Mouse (Mus musculus): ENCODE measurements at regions not wholly inside any gene's neighbourhood (a gene's known extent, or its start where the extent isn't known, plus 50 kb on each side); places are given as distances from the start of the nearest gene placed in this dataset.

- Histone ChIP-seq H3K27me3 (ENCODE audit: insufficient read depth, low read length) (peaks cover 12% of the 10 kb centered on the region; the same call in 1 of the 2 replicates), H3K9ac (replicated peaks; ENCODE audit: low read length) (no peak overlapping the region), H3K9me3 (ENCODE audit: low read length) (no peaks in the 10 kb centered on the region), H3K4me2 (replicated peaks; ENCODE audit: low read depth, low read length) (no peak overlapping the region), H3K27ac (ENCODE audit: low read length) (no peak overlapping the region), H3K4me3 (ENCODE audit: low read length) (no peak overlapping the region), H3K36me3 (ENCODE audit: insufficient read depth, low read length) (no peaks in the 10 kb centered on the region), H3K4me1 (ENCODE audit: insufficient read depth, low read length) (peaks cover 19% of the 10 kb centered on the region)
- no peak for ATAC-seq (ENCODE audit: low FRiP score, low TSS enrichment)
- whole genome bisulfite sequencing = 44% methylated on average over 13 of the region's 13 CpGs
Observed at GRCm38 (mm10) chr8:10862442-10862841, 145.8 kb downstream of the Irs2 start.

- 84% methylated on average over 4 of the region's 4 CpGs for WGBS
- peaks cover 7% of the 10 kb centered on the region for H3K4me1 ChIP-seq (ENCODE audit: insufficient read depth, low read length)
- H3K4me3 ChIP-seq (ENCODE audit: low read length) = no peak overlapping the region
- no peak overlapping the region for H3K9ac ChIP-seq (replicated peaks; ENCODE audit: low read length)
- no peak overlapping the region for H3K27ac ChIP-seq (ENCODE audit: low read length)
- no peak for ATAC-seq (ENCODE audit: low FRiP score, low TSS enrichment)
- no peaks in the 10 kb centered on the region for H3K9me3 ChIP-seq (ENCODE audit: low read length)
- H3K27me3 ChIP-seq (ENCODE audit: insufficient read depth, low read length) = peaks cover 12% of the 10 kb centered on the region; the same call in 1 of the 2 replicates
- H3K4me2 ChIP-seq (replicated peaks; ENCODE audit: low read depth, low read length) = no peak overlapping the region
- H3K36me3 ChIP-seq (ENCODE audit: insufficient read depth, low read length) = no peaks in the 10 kb centered on the region
Observed at GRCm38 (mm10) chr8:10860810-10861209, 147.4 kb downstream of the Irs2 start.

GRCm38 (mm10) chr8:10857874-10858273 is 150.4 kb downstream of the Irs2 start:
- no peaks in the 10 kb centered on the region for H3K9me3 ChIP-seq (ENCODE audit: low read length)
- H3K27ac ChIP-seq (ENCODE audit: low read length) = no peak overlapping the region
- peaks cover 12% of the 10 kb centered on the region; the same call in 1 of the 2 replicates for H3K27me3 ChIP-seq (ENCODE audit: insufficient read depth, low read length)
- no peak for ATAC-seq (ENCODE audit: low FRiP score, low TSS enrichment)
- H3K36me3 ChIP-seq (ENCODE audit: insufficient read depth, low read length) = no peaks in the 10 kb centered on the region
- WGBS = 95% methylated on average over 3 of the region's 3 CpGs
- H3K4me1 ChIP-seq (ENCODE audit: insufficient read depth, low read length) = no peaks in the 10 kb centered on the region
- no peak overlapping the region for H3K4me3 ChIP-seq (ENCODE audit: low read length)
- no peak overlapping the region for H3K4me2 ChIP-seq (replicated peaks; ENCODE audit: low read depth, low read length)
- H3K9ac ChIP-seq (replicated peaks; ENCODE audit: low read length) = no peak overlapping the region

GRCm38 (mm10) chr8:10856996-10857720 is 151.1 kb downstream of the Irs2 start:
- Histone ChIP-seq H3K36me3 (ENCODE audit: insufficient read depth, low read length) (no peaks in the 10 kb centered on the region), H3K9ac (replicated peaks; ENCODE audit: low read length) (no peak overlapping the region), H3K27me3 (ENCODE audit: insufficient read depth, low read length) (peaks cover 10% of the 10 kb centered on the region; the same call in 1 of the 2 replicates), H3K4me2 (replicated peaks; ENCODE audit: low read depth, low read length) (no peak overlapping the region), H3K27ac (ENCODE audit: low read length) (no peak overlapping the region), H3K4me1 (ENCODE audit: insufficient read depth, low read length) (no peaks in the 10 kb centered on the region), H3K9me3 (ENCODE audit: low read length) (no peaks in the 10 kb centered on the region), H3K4me3 (ENCODE audit: low read length) (no peak overlapping the region)
- no peak for ATAC-seq (ENCODE audit: low FRiP score, low TSS enrichment)
- WGBS = 61% methylated on average over 15 of the region's 15 CpGs

- WGBS = 90% methylated on average over 3 of the region's 3 CpGs
- H3K36me3 ChIP-seq (ENCODE audit: insufficient read depth, low read length) = no peaks in the 10 kb centered on the region
Observed at GRCm38 (mm10) chr8:10855696-10856095, 152.6 kb downstream of the Irs2 start.

GRCm38 (mm10) chr8:10855131-10855530 is 153.1 kb downstream of the Irs2 start:
- H3K9ac ChIP-seq (replicated peaks; ENCODE audit: low read length) = no peak overlapping the region
- WGBS = 94% methylated on average over 4 of the region's 4 CpGs
- ATAC-seq (ENCODE audit: low FRiP score, low TSS enrichment) = no peak

More at GRCm38 (mm10) chr8:10855696-10856095, 152.6 kb downstream of the Irs2 start:
- Histone ChIP-seq H3K4me2 (replicated peaks; ENCODE audit: low read depth, low read length) (no peak overlapping the region), H3K4me3 (ENCODE audit: low read length) (no peak overlapping the region), H3K9ac (replicated peaks; ENCODE audit: low read length) (no peak overlapping the region), H3K9me3 (ENCODE audit: low read length) (no peaks in the 10 kb centered on the region), H3K4me1 (ENCODE audit: insufficient read depth, low read length) (no peaks in the 10 kb centered on the region), H3K27ac (ENCODE audit: low read length) (no peak overlapping the region), H3K27me3 (ENCODE audit: insufficient read depth, low read length) (no peaks in the 10 kb centered on the region)
- ATAC-seq (ENCODE audit: low FRiP score, low TSS enrichment) = no peak

GRCm38 (mm10) chr8:10854600-10854999 is 153.7 kb downstream of the Irs2 start:
- 45% methylated on average over 6 of the region's 6 CpGs for WGBS
- no peak overlapping the region for H3K4me2 ChIP-seq (replicated peaks; ENCODE audit: low read depth, low read length)
- H3K27me3 ChIP-seq (ENCODE audit: insufficient read depth, low read length) = no peaks in the 10 kb centered on the region
- no peak overlapping the region for H3K4me3 ChIP-seq (ENCODE audit: low read length)
- ATAC-seq (ENCODE audit: low FRiP score, low TSS enrichment) = no peak
- no peak overlapping the region for H3K9ac ChIP-seq (replicated peaks; ENCODE audit: low read length)
- H3K27ac ChIP-seq (ENCODE audit: low read length) = no peak overlapping the region
- H3K9me3 ChIP-seq (ENCODE audit: low read length) = no peaks in the 10 kb centered on the region
- no peaks in the 10 kb centered on the region for H3K36me3 ChIP-seq (ENCODE audit: insufficient read depth, low read length)
- no peaks in the 10 kb centered on the region for H3K4me1 ChIP-seq (ENCODE audit: insufficient read depth, low read length)

More at GRCm38 (mm10) chr8:10855131-10855530, 153.1 kb downstream of the Irs2 start:
- no peaks in the 10 kb centered on the region for H3K27me3 ChIP-seq (ENCODE audit: insufficient read depth, low read length)
- no peak overlapping the region for H3K4me2 ChIP-seq (replicated peaks; ENCODE audit: low read depth, low read length)
- H3K27ac ChIP-seq (ENCODE audit: low read length) = no peak overlapping the region
- H3K4me3 ChIP-seq (ENCODE audit: low read length) = no peak overlapping the region
- no peaks in the 10 kb centered on the region for H3K9me3 ChIP-seq (ENCODE audit: low read length)
- H3K36me3 ChIP-seq (ENCODE audit: insufficient read depth, low read length) = no peaks in the 10 kb centered on the region
- no peaks in the 10 kb centered on the region for H3K4me1 ChIP-seq (ENCODE audit: insufficient read depth, low read length)

- ATAC-seq (ENCODE audit: low FRiP score, low TSS enrichment) = no peak
- H3K4me2 ChIP-seq (replicated peaks; ENCODE audit: low read depth, low read length) = no peak overlapping the region
- H3K27ac ChIP-seq (ENCODE audit: low read length) = no peak overlapping the region
Observed at GRCm38 (mm10) chr8:10853901-10854300, 154.4 kb downstream of the Irs2 start.

GRCm38 (mm10) chr8:10849916-10850315 is 158.3 kb downstream of the Irs2 start:
- Histone ChIP-seq H3K4me1 (ENCODE audit: insufficient read depth, low read length) (no peaks in the 10 kb centered on the region), H3K27ac (ENCODE audit: low read length) (no peak overlapping the region), H3K4me2 (replicated peaks; ENCODE audit: low read depth, low read length) (no peak overlapping the region), H3K36me3 (ENCODE audit: insufficient read depth, low read length) (no peaks in the 10 kb centered on the region), H3K9ac (replicated peaks; ENCODE audit: low read length) (no peak overlapping the region), H3K27me3 (ENCODE audit: insufficient read depth, low read length) (no peaks in the 10 kb centered on the region), H3K9me3 (ENCODE audit: low read length) (no peaks in the 10 kb centered on the region), H3K4me3 (ENCODE audit: low read length) (no peak overlapping the region)
- no peak for ATAC-seq (ENCODE audit: low FRiP score, low TSS enrichment)
- WGBS = 77% methylated on average over 7 of the region's 7 CpGs

More at GRCm38 (mm10) chr8:10853901-10854300, 154.4 kb downstream of the Irs2 start:
- no peaks in the 10 kb centered on the region for H3K4me1 ChIP-seq (ENCODE audit: insufficient read depth, low read length)
- 48% methylated on average over 5 of the region's 5 CpGs for WGBS
- no peaks in the 10 kb centered on the region for H3K27me3 ChIP-seq (ENCODE audit: insufficient read depth, low read length)
- no peak overlapping the region for H3K4me3 ChIP-seq (ENCODE audit: low read length)
- no peaks in the 10 kb centered on the region for H3K9me3 ChIP-seq (ENCODE audit: low read length)
- no peaks in the 10 kb centered on the region for H3K36me3 ChIP-seq (ENCODE audit: insufficient read depth, low read length)
- H3K9ac ChIP-seq (replicated peaks; ENCODE audit: low read length) = no peak overlapping the region

GRCm38 (mm10) chr8:10845607-10846006 is 162.7 kb downstream of the Irs2 start:
- ATAC-seq (ENCODE audit: low FRiP score, low TSS enrichment) = no peak
- no peaks in the 10 kb centered on the region for H3K4me1 ChIP-seq (ENCODE audit: insufficient read depth, low read length)
- H3K27me3 ChIP-seq (ENCODE audit: insufficient read depth, low read length) = no peaks in the 10 kb centered on the region
- H3K36me3 ChIP-seq (ENCODE audit: insufficient read depth, low read length) = no peaks in the 10 kb centered on the region
- H3K4me2 ChIP-seq (replicated peaks; ENCODE audit: low read depth, low read length) = no peak overlapping the region
- H3K27ac ChIP-seq (ENCODE audit: low read length) = no peak overlapping the region
- H3K9me3 ChIP-seq (ENCODE audit: low read length) = no peaks in the 10 kb centered on the region
- WGBS = 58% methylated on average over 6 of the region's 6 CpGs
- no peak overlapping the region for H3K4me3 ChIP-seq (ENCODE audit: low read length)
- no peak overlapping the region for H3K9ac ChIP-seq (replicated peaks; ENCODE audit: low read length)

Data from kidney, embryonic 16.5 days (tissue).